In genomic region chr10:52358467-52358866, GRCm38 (mm10) we compare ENCODE assay signal across 47 mouse cellular contexts. TPM values are rescaled to one million over a fixed set of nuclear protein-coding genes. Genes with fewer than 3 reads are reported as not detected.
"Had no signal": no experiment of that assay in that cellular context is flagged by ENCODE, and none has a peak within 500 bp of the region (broad histone marks: within the 10 kb centered on the region; RNA-seq: fewer than 3 reads in every experiment).

TSS of gene Gm26741 (plus strand) at chr10:52358767.

- H3K4me3 ChIP-seq: left cerebral cortex, adult 2 months; limb, embryonic 10.5 days; limb, embryonic 12.5 days; limb, embryonic 13.5 days; limb, embryonic 15.5 days; liver, embryonic 12.5 days; liver, embryonic 13.5 days; liver, embryonic 15.5 days; lung, embryonic 15.5 days; megakaryocyte, embryonic 14.5 days; midbrain, embryonic 10.5 days; midbrain, embryonic 12.5 days; midbrain, embryonic 13.5 days; midbrain, embryonic 15.5 days; myocyte; neural tube, embryonic 12.5 days had no signal

- H3K4me1 ChIP-seq: limb, embryonic 10.5 days; limb, embryonic 12.5 days; limb, embryonic 13.5 days; limb, embryonic 15.5 days; liver, embryonic 12.5 days; liver, embryonic 13.5 days; lung, embryonic 15.5 days; midbrain, embryonic 10.5 days; midbrain, embryonic 12.5 days; midbrain, embryonic 13.5 days; midbrain, embryonic 15.5 days; neural tube, embryonic 12.5 days had no signal

- ATAC-seq: liver, embryonic 12.5 days; liver, postnatal 0 days; lung, postnatal 0 days; midbrain, embryonic 13.5 days; midbrain, embryonic 15.5 days; midbrain, embryonic 16.5 days had no signal

- H3K4me2 ChIP-seq: limb, embryonic 12.5 days; limb, embryonic 13.5 days; limb, embryonic 15.5 days; liver, embryonic 12.5 days; liver, embryonic 13.5 days; liver, embryonic 15.5 days; lung, embryonic 14.5 days; lung, embryonic 15.5 days; midbrain, embryonic 11.5 days; midbrain, embryonic 12.5 days; midbrain, embryonic 13.5 days; midbrain, embryonic 15.5 days; neural tube, embryonic 12.5 days had no signal

- H3K27me3 ChIP-seq: limb, embryonic 12.5 days; limb, embryonic 13.5 days; limb, embryonic 15.5 days; liver, embryonic 12.5 days; liver, embryonic 13.5 days; liver, embryonic 15.5 days; lung, embryonic 15.5 days; megakaryocyte, embryonic 14.5 days; midbrain, embryonic 12.5 days; midbrain, embryonic 13.5 days; midbrain, embryonic 15.5 days; neural tube, embryonic 12.5 days had no signal

- H3K27ac ChIP-seq: left cerebral cortex, adult 2 months; limb, embryonic 10.5 days; limb, embryonic 12.5 days; limb, embryonic 13.5 days; limb, embryonic 15.5 days; liver, embryonic 12.5 days; liver, embryonic 13.5 days; liver, embryonic 14.5 days; liver, embryonic 15.5 days; lung, embryonic 15.5 days; macrophage; midbrain, embryonic 10.5 days; midbrain, embryonic 12.5 days; midbrain, embryonic 13.5 days; midbrain, embryonic 15.5 days; neural tube, embryonic 12.5 days had no signal

- H3K36me3 ChIP-seq: liver, embryonic 13.5 days; liver, embryonic 15.5 days; midbrain, embryonic 15.5 days; neural tube, embryonic 12.5 days had no signal

- DNase-seq: left cerebral cortex, postnatal 4 days; liver; liver, embryonic 13.5 days; liver, postnatal 0 days; lung, adult 18-20 months; lung, adult 2 months; lung, embryonic 14.5 days; lung, postnatal 10 days; lung, postnatal 14 days; lung, postnatal 36 days; lung, postnatal 4 days; midbrain, embryonic 14.5 days had no signal

- H3K9me3 ChIP-seq: limb, embryonic 10.5 days; limb, embryonic 12.5 days; limb, embryonic 13.5 days; limb, embryonic 15.5 days; liver, embryonic 12.5 days; liver, embryonic 13.5 days; liver, embryonic 15.5 days; lung, embryonic 15.5 days; megakaryocyte, embryonic 14.5 days; midbrain, embryonic 10.5 days; midbrain, embryonic 12.5 days; midbrain, embryonic 13.5 days; midbrain, embryonic 15.5 days; neural tube, embryonic 12.5 days had no signal

- H3K9ac ChIP-seq: limb, embryonic 12.5 days; limb, embryonic 13.5 days; limb, embryonic 15.5 days; liver, embryonic 12.5 days; liver, embryonic 13.5 days; liver, embryonic 14.5 days; liver, embryonic 15.5 days; liver, postnatal 0 days; lung, embryonic 14.5 days; lung, embryonic 15.5 days; midbrain, embryonic 12.5 days; midbrain, embryonic 13.5 days; midbrain, embryonic 15.5 days; neural tube, embryonic 12.5 days had no signal

RNA-seq across cellular contexts. Expression of gene Gm26741, which starts in this region (rescaled TPM):
- total RNA-seq: left cerebral cortex, adult 2 months; left cerebral cortex, adult 8-10 months; left cerebral cortex, postnatal 10 days; left cerebral cortex, postnatal 14 days; left cerebral cortex, postnatal 25 days; left cerebral cortex, postnatal 36 days; left cerebral cortex, postnatal 4 days; megakaryocyte progenitor cell, adult 5-6 weeks; megakaryocyte, adult 5-6 weeks; megakaryocyte-erythroid progenitor cell, adult 5-6 weeks; midbrain, postnatal 0 days; monocyte, adult 5-6 weeks had no signal
- polyA plus RNA-seq: limb, embryonic 10.5 days; limb, embryonic 11.5 days; limb, embryonic 12.5 days; limb, embryonic 13.5 days; limb, embryonic 14.5 days; limb, embryonic 15.5 days; liver, embryonic 12.5 days; liver, embryonic 13.5 days; liver, embryonic 14.5 days; liver, embryonic 15.5 days; liver, embryonic 16.5 days; liver, postnatal 0 days; lung, adult 2 months; lung, embryonic 14.5 days; lung, embryonic 15.5 days; lung, embryonic 16.5 days; lung, postnatal 0 days; macrophage; midbrain, embryonic 10.5 days; midbrain, embryonic 11.5 days; midbrain, embryonic 12.5 days; midbrain, embryonic 13.5 days; midbrain, embryonic 14.5 days; midbrain, embryonic 15.5 days; midbrain, embryonic 16.5 days; midbrain, postnatal 0 days; myocyte; neural tube, embryonic 11.5 days; neural tube, embryonic 12.5 days had no signal
